Mouse (Mus musculus) midbrain, embryonic 14.5 days (tissue): ENCODE measurements around the gene Cfc1. TPM values are rescaled to one million over a fixed set of nuclear protein-coding genes. Genes with fewer than 3 reads are reported as not detected.

Experiments
- ATAC-seq: fragments of 200-750 bp; cut with Nextera tagmentation; 2 replicates; pipeline ENCODE4 v1.8.0; 2017; ENCODE audit warnings: moderate number of reproducible peaks, moderate library complexity; ENCODE audit not compliant: low FRiP score, low TSS enrichment
- DNase-seq: peaks from one replicate; pipeline ENCODE4 v3.0.0-alpha.2; 2015
- H3K27ac ChIP-seq: fragments of 300-500 bp; sonication (generic); replicated peaks from 2 replicates; pipeline ENCODE4 v1.5.1; 2014; ENCODE audit warnings: mild to moderate bottlenecking, low read depth, low read length, moderate library complexity
- H3K27me3 ChIP-seq: fragments of 300-500 bp; sonication (generic); 2 replicates; pipeline ENCODE4 v1.6.1; 2014; ENCODE audit warnings: low read length, control low read depth, mixed read lengths; ENCODE audit not compliant: control insufficient read depth, insufficient read depth
- H3K36me3 ChIP-seq: fragments of 300-500 bp; sonication (generic); 2 replicates; pipeline ENCODE4 v1.6.1; 2014; ENCODE audit warnings: low read length, control low read depth; ENCODE audit not compliant: control insufficient read depth, insufficient read depth
- H3K4me1 ChIP-seq: fragments of 300-500 bp; sonication (generic); 2 replicates; pipeline ENCODE4 v1.6.1; 2014; ENCODE audit warnings: mild to moderate bottlenecking, antibody characterized with exemption, low read length, control low read depth; ENCODE audit not compliant: control insufficient read depth, insufficient read depth
- H3K4me2 ChIP-seq: fragments of 300-500 bp; sonication (generic); 2 replicates; pipeline ENCODE4 v1.6.1; 2014; ENCODE audit warnings: mild to moderate bottlenecking, low read length, moderate library complexity
- H3K4me3 ChIP-seq: fragments of 300-500 bp; sonication (generic); replicated peaks from 2 replicates; pipeline ENCODE4 v1.5.1; 2014; ENCODE audit warnings: low read depth, low read length
- H3K9ac ChIP-seq: fragments of 300-500 bp; sonication (generic); replicated peaks from 2 replicates; pipeline ENCODE4 v1.6.1; 2014; ENCODE audit warnings: mild to moderate bottlenecking, low read length, moderate library complexity
- H3K9me3 ChIP-seq: fragments of 300-500 bp; sonication (generic); 2 replicates; pipeline ENCODE4 v1.6.1; 2016; ENCODE audit warnings: low read length, control low read depth, mixed read lengths; ENCODE audit not compliant: control insufficient read depth
- WGBS: fragments of 180-500 bp; shearing (Covaris S2); extraction: QIAGEN DNeasy Blood & Tissue Kit; methylation state at CpG from one replicate; pipeline ENCODE4 v1.1.7; 2014; 5-methylcytosine and 5-hydroxymethylcytosine counted together
- polyA plus RNA-seq: library from polyadenylated mRNA; unstranded; fragments of >200 nt; fragmentation: Nextera tagmentation; extraction: Ambion mirVana; gene quantifications from 2 replicates; pipeline ENCODE4 v1.2.1, GENCODE M21; 2014

Gene Cfc1
- polyA plus RNA-seq, 1 experiment from 2014 or later = not detected

DNA sequence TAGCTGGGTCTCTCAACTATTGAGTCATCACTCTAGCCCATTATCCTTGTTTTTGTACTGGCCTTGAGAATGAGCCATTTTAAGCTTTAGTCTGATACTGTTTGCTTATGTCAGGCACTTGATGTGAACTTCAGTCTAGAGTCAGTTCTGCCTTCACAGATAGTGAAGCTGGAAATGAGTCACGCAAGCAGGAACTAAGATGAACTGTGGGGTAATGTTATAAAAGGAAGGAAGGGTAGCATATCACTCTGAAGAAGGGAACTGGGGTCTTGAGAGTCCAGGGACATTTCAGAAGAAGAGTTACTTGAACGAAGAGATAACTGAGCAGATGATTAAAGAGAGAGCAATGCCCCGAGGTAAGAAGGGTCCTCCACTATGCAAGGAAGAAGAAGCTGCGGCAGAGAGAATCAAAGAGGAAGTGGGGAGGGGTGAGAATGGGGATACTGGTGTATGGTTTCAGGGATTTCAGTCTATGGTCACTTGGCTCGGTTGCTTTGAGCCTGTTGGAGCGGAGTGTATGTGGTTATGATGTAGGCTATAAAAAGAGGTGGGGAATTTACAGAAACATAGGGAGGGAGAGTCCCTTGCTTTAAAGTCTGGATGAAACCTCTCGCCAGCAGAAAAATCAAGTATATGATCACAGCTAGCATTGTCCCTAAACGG lies 29.1 kb downstream of the Cfc1 start:
- 87% methylated on average over 8 of the region's 8 CpGs for WGBS
- H3K27me3 ChIP-seq = no peaks in the 10 kb centered on the region
- no peak overlapping the region for H3K27ac ChIP-seq
- H3K9ac ChIP-seq = no peak overlapping the region
- no peak overlapping the region for H3K4me3 ChIP-seq
- H3K4me1 ChIP-seq = no peaks in the 10 kb centered on the region
- no peaks in the 10 kb centered on the region for H3K9me3 ChIP-seq
- no peak for ATAC-seq
- DNase-seq = no peak
- H3K4me2 ChIP-seq = no peak overlapping the region
- no peaks in the 10 kb centered on the region for H3K36me3 ChIP-seq

DNA sequence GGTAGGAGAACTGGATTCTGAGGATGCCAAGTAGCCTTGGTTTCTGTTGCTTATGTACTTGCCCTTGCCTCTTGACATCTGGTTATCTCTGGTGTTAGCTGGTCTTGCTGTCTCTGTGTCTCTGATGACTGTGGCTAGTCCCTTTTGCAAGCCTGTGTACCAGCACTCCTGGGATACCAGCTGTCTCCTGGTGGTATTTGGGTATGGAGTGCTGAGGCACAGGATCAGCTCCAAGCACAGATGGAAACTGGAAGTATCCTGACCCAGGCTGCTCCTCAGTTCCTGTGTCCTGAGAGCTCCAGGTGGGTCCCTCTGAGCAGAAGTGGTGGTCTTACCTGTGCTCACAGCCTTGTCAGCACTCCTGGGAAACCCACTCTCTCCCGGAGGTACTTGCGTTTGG lies 32.7 kb downstream of the Cfc1 start:
- H3K9ac ChIP-seq = no peak overlapping the region
- ATAC-seq (no peak), DNase-seq (no peak)
- H3K4me3 ChIP-seq = no peak overlapping the region
- no peak overlapping the region for H3K4me2 ChIP-seq
- no peaks in the 10 kb centered on the region for H3K9me3 ChIP-seq
- no peaks in the 10 kb centered on the region for H3K27me3 ChIP-seq
- no peak overlapping the region for H3K27ac ChIP-seq
- H3K36me3 ChIP-seq = no peaks in the 10 kb centered on the region
- H3K4me1 ChIP-seq = no peaks in the 10 kb centered on the region
- 98% methylated on average over 2 of the region's 2 CpGs for WGBS

DNA sequence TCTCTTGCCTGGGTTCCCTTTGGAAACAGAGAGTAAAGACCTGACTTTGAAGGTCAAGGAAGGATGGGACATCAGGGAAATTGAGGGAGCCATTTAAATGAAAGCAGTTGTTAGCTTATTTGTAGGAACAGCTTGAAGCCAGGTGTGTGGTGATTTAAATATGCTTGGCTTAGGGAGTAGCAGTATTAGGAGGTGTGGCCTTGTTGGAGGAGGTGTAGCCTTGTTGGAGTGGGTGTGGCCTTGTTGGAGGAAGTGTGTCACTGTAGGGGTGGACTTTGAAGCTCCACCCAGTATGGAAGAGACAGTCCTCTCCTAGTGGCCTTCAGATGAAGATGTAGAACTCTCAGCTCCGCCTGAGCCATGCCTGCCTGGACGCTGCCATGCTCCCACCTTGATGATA lies 34.4 kb downstream of the Cfc1 start:
- ATAC-seq = no peak
- DNase-seq = no peak
- Histone ChIP-seq H3K36me3 (no peaks in the 10 kb centered on the region), H3K27ac (no peak overlapping the region), H3K4me1 (no peaks in the 10 kb centered on the region), H3K9me3 (no peaks in the 10 kb centered on the region), H3K27me3 (no peaks in the 10 kb centered on the region), H3K4me2 (no peak overlapping the region), H3K9ac (no peak overlapping the region), H3K4me3 (no peak overlapping the region)
- WGBS = 99% methylated on average over 2 of the region's 2 CpGs

DNA sequence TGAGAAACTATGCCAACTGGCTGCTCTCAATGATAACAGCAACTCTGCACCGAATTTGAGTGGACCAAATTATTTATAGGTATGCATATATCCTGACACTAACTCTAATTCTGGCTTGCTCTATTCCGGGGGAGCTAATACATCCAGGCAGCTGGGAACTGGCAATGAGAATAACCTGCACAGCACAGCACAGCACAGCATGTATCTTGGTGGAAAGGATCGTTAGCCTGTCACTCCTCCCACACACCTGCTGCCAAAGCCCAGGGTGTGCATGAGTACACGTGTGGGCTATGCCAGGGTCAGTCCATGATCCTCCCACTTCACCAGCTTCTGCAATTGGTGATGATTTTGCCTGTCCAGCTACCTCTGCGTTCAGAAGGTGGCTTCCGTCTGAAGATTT lies 36.0 kb downstream of the Cfc1 start:
- ATAC-seq (no peak), DNase-seq (no peak)
- 74% methylated on average over 6 of the region's 6 CpGs for WGBS
- H3K4me2 ChIP-seq = no peak overlapping the region
- no peaks in the 10 kb centered on the region for H3K27me3 ChIP-seq
- H3K36me3 ChIP-seq = no peaks in the 10 kb centered on the region
- no peaks in the 10 kb centered on the region for H3K4me1 ChIP-seq
- no peak overlapping the region for H3K27ac ChIP-seq
- no peak overlapping the region for H3K9ac ChIP-seq
- H3K4me3 ChIP-seq = no peak overlapping the region
- no peaks in the 10 kb centered on the region for H3K9me3 ChIP-seq

DNA sequence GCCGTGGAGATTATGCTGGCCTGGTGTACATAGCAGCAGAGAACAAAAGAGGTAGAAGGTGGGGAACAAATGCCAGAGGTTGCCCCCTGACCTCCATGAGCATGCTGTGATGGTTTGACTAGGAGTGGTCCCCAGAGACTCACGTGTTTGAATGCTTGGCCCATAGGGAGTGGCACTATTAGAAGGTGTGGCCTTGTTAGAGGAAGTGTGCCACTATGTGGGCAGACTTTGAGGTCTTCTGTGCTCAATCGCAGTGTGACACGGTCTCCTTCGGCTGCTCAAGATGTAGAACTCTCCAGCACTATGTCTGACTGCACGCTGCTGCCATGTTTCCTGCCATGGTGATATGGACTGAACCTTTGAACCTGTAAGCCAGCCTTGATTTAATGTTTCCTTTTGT lies 37.8 kb downstream of the Cfc1 start:
- ATAC-seq (no peak), DNase-seq (no peak)
- Histone ChIP-seq H3K27ac (no peak overlapping the region), H3K4me2 (no peak overlapping the region), H3K9ac (no peak overlapping the region), H3K4me3 (no peak overlapping the region), H3K9me3 (no peaks in the 10 kb centered on the region), H3K4me1 (no peaks in the 10 kb centered on the region), H3K27me3 (no peaks in the 10 kb centered on the region), H3K36me3 (no peaks in the 10 kb centered on the region)
- 82% methylated on average over 6 of the region's 6 CpGs for WGBS

DNA sequence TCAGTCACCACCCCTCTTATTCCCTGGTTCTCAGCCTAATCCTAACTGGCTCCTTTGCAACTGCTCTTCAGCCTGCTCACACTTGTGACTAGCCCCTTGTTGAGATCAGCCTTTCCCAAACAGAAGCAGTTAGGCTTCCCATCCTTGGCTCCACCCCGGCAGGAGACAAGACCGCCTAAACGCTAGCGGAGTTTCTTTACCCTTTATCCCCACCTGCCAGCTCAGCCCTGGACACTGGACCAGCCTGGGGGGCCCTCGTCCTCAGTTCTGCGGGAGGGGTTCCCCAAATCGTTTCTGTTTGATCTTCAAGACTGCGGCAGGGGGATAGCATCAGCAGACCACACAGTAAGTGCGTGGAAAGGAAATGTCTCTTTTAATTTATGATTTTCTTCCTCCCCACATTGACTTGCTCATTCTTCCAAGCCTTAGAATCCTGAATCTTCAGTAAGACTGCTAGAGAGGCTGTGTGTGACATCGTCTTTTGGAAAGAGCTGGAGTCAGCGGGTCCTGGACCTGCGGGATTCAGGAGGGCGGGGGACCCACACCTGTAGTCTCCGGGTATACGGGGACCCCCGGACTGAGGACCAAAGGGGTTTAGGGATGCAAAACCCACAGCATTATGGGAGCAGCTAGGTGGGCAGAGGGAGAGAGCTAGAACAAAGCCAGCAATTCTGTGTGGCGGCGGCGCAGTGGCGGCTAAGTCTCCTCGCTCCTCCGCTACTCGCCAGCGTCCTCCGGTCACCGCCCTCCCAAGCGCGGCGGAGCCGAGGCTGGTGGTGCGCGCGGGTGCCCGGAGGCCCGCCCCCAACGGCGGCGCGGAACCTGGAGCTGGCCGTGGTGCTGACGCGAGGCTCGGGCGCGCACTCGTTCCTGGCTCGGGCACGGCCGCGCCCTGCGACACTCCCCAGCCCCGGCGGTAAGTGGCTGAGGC lies 43.7 kb downstream of the Cfc1 start, which contains the start of gene Amer3:
Gene Amer3 (plus strand): TSS at position 807 of the 931 bp plus-strand sequence.
- peak within 1 kb of the TSS; percentile 63 for H3K4me3 ChIP-seq
- 0 out of 2 replicates have a peak, but pooled peaks cover 4% of the 10 kb centered on the region for H3K27me3 ChIP-seq
- H3K4me1 ChIP-seq = peaks cover 20% of the 10 kb centered on the region
- no peaks in the 10 kb centered on the region for H3K9me3 ChIP-seq
- WGBS = under 1% methylated on average over 53 of the region's 53 CpGs
- DNase-seq (peak; percentile 94), ATAC-seq (peak; percentile 92)
- H3K4me2 ChIP-seq = peak within 1 kb of the TSS; percentile 87
- H3K9ac ChIP-seq = peak within 1 kb of the TSS; percentile 87
- H3K36me3 ChIP-seq = no peaks in the 10 kb centered on the region
- peak within 1 kb of the TSS; percentile 91 for H3K27ac ChIP-seq

DNA sequence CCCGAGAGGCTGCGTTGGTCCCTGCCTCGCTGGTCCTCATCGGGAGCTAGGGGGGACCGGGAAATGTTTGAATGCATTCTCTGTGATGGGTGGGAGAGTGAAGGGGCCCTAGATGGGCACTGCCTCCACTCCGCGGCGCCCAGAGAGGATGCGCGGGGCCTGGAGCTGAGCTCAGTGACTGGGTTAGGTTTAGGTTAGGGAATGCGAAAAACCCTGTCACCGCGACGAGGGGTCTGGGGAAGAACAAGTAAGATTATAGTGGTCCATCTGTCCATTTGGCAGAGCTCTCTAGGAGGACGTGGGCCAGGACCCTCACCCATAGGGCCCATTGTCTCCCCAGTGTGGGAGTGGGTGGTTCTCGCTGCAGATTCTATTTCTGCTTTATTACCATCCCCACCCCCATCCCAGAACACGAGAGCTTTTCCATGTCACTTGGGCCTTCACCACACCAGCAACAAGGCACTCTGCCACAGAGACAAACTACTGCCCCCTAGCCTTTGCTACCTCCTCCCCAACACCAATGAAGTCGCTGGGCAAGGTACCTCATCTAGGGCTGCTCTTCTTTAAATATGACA lies 44.4 kb downstream of the Cfc1 start:
- H3K9me3 ChIP-seq = no peaks in the 10 kb centered on the region
- peak overlapping the region; percentile 87 for H3K4me2 ChIP-seq
- no peaks in the 10 kb centered on the region for H3K36me3 ChIP-seq
- H3K27ac ChIP-seq = peak overlapping the region; percentile 91
- WGBS = 1% methylated on average over 18 of the region's 18 CpGs
- DNase-seq = no peak
- H3K4me1 ChIP-seq = peaks cover 21% of the 10 kb centered on the region
- peak; percentile 66 for ATAC-seq
- 0 out of 2 replicates have a peak, but pooled peaks cover 4% of the 10 kb centered on the region for H3K27me3 ChIP-seq
- H3K9ac ChIP-seq = peak overlapping the region; percentile 87
- H3K4me3 ChIP-seq = peak overlapping the region; percentile 63

DNA sequence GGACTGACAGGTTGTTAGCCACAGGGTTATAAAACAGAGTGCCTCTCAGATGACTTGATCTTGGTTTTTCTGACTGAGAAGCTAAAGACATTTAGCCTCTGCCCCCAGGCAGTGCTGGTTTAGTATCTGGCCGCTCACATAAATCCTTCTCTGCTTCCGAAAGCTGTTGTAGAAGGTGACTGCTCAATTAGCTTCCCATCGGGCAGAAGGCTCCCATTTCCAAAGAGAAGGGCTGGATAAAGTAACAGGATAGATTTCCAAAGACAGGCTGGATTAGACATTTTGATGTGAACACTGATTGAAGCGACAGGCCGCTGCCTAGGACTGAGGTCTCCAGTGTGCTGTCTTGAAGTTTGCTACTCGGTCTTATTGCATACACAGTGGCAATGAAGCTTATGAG lies 46.8 kb downstream of the Cfc1 start:
- Histone ChIP-seq H3K27ac (no peak overlapping the region), H3K27me3 (0 out of 2 replicates have a peak, but pooled peaks cover 4% of the 10 kb centered on the region), H3K4me2 (peak overlapping the region; percentile 12; the same call in 1 of the 2 replicates), H3K4me1 (peaks cover 21% of the 10 kb centered on the region), H3K36me3 (peaks cover 12% of the 10 kb centered on the region), H3K9me3 (no peaks in the 10 kb centered on the region), H3K4me3 (no peak overlapping the region), H3K9ac (no peak overlapping the region)
- no peak for DNase-seq
- no peak for ATAC-seq
- 58% methylated on average over 6 of the region's 6 CpGs for WGBS
